Mouse (Mus musculus): ENCODE results near the gene Olfr639. TPM values are rescaled to one million over a fixed set of nuclear protein-coding genes. Genes with fewer than 3 reads are reported as not detected.

Gene Olfr639
- polyA plus RNA-seq (2014; fragmentation: Illumina TruSeq; extraction: RNeasy Lipid Tissue Mini Kit (QIAGEN cat#74804); ENCODE audit: insufficient read depth, low read depth, low replicate concordance): not detected

DNA sequence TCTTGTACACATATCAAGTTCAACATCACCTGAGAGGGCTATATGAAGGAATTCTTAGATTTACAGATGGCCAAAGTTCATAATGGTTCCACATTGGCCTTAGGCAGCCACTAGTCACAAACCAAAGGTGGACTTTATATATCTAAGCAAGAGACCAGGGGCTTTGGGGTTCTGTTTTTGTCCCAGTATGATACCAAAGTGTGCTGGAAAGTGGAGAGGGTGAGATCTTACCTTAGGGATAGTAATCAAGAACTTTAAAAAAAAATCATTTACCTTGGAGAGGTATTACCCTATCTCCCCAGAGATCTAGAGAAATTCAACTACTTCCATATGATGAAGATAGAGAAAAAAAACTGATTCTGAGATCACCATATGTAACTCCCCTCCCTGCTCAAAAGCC, at the start of gene Olfr639:
Olfr639 (minus strand) TSS at position 101 of the 400 bp plus-strand sequence.

DNA sequence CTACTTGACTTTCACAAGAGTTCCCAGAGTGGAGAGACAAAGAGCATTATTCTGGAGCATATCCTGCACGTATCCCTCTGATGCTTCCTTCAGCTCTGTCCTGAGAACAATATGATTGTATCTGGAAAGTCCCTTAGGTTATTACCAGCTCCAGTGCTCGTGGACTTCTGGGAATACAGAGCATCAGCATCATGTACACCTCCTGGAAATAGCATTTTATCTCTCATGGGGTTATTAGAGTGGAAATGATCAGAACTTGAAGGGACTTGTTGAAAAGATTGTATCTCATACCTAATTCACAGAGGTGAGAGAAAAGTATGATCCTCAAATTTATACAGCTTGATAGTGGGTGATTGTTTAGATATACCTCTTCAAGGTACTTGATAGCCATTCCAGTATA, 44.2 kb upstream of the Olfr639 start, which contains the start of gene 4930516K23Rik:
4930516K23Rik (minus strand) TSS at position 101 of the 400 bp plus-strand sequence.

DNA sequence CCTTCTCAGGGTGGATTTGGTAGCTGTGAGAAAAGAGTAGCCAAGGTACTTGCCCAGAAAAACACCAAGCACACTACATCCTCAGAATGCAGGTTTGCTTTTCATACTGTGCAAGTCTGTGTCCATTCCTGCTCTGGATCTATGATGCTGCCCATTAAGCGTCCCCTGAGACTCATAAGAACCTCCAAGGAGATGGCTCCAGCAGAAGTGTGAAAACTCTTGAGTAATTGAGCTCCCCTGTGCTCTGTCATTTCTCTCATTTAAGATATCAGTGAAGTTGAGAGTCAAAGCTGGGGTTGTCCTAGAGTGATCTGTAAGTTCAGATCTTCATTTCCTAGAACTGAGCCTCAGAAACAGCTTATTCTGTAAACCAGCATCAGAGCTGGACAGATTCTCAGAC, 35.5 kb upstream of the Olfr639 start, which contains the start of gene Olfr642:
Olfr642 (minus strand) TSS at position 101 of the 400 bp plus-strand sequence.

DNA sequence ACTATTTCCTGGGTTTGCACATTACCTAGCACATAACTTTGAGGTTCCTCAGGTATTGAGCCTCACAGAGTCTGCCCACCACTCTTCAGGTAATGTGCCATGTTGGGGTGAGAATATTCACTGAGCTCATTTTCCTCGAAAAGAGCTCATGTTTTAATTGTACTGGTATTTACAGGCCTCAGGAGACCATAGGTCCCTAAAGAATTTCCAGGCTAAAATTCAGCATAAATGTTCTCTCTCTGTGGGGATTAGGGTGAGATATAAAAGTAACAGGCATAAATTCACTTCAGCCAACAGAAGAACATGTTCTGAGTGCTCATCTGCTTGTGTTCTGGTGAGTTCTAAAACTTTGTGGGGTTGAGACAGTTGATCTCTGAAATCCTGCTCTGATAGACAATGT, 18.0 kb upstream of the Olfr639 start, which contains the start of gene Olfr641:
Olfr641 (plus strand) TSS at position 301 of the 400 bp plus-strand sequence.

DNA sequence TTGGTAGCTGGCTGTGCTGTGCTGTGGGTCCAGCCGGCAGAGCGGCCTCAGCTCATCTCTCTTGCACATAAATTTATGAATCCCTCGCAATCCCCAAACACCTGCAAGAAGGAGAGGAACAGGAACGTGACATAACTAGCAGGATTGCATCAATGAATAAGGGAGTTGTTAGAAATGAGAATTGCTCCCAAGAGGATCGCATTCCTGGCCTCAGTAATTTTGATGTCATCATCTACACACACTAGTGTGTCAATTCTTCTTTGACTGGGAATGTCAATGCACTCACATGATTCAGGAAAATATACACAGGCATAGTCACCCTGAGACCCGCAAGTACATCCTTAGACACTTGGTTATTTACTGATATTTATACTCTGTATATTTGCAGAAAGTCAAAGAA, 8.4 kb upstream of the Olfr639 start, which contains the start of gene Olfr640:
Olfr640 (minus strand) TSS at position 101 of the 400 bp plus-strand sequence.

DNA sequence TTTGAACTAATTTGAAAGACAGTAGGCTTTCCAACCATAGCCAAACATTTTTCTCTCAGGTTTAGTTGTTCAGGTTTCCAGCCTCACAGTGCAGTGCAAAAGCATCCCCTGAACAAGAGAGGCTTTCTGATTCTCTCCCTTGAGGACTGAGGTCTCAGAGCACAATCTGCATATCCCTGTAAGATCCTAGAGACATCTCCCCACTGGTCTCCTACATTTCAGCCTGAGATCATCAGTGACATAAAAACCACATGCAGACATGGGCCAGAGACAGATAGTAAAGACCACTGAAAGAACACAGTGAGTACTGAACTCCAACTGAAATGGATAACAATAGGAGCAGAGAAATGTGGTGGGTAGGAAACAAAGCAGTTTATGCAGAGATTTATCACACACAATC, 18.7 kb downstream of the Olfr639 start, which contains the start of gene Olfr638:
Olfr638 (plus strand) TSS at position 301 of the 400 bp plus-strand sequence.

DNA sequence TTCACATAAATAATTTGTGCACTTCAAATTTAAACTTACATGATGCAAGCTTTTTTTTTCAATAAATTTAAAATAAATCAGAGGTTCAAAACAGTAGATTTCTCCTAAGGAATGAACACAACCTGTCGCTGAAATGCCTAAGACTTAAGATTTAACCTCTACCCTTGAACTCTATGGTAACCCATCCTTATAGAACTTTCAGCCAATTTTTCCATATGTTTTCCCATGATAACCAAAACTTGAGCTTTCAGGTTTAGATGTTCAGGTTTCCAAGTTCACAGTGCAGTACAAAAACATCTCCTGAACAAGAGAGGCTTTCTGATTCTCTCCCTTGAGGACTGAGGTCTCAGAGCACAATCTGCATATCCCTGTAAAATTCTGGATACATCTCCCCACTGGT, 46.3 kb downstream of the Olfr639 start, which contains the start of gene Olfr635:
Olfr635 (plus strand) TSS at position 301 of the 400 bp plus-strand sequence.

Other genes starting within 250 kb of the Olfr639 start
- gene Olfr69, start 245.7 kb downstream of the Olfr639 start, polyA plus RNA-seq (2014; fragmentation: Illumina TruSeq; extraction: RNeasy Lipid Tissue Mini Kit (QIAGEN cat#74804); ENCODE audit: insufficient read depth, low read depth, low replicate concordance): not detected
- gene Olfr68, start 237.6 kb downstream of the Olfr639 start, polyA plus RNA-seq (2014; fragmentation: Illumina TruSeq; extraction: RNeasy Lipid Tissue Mini Kit (QIAGEN cat#74804); ENCODE audit: insufficient read depth, low read depth, low replicate concordance): not detected
- not detected for gene Olfr67, start 225.5 kb downstream of the Olfr639 start, polyA plus RNA-seq (2014; fragmentation: Illumina TruSeq; extraction: RNeasy Lipid Tissue Mini Kit (QIAGEN cat#74804); ENCODE audit: insufficient read depth, low read depth, low replicate concordance)
- 3,244 TPM for gene Hbb-bt, start 203.3 kb downstream of the Olfr639 start, polyA plus RNA-seq (2014; fragmentation: Illumina TruSeq; extraction: RNeasy Lipid Tissue Mini Kit (QIAGEN cat#74804); ENCODE audit: insufficient read depth, low read depth, low replicate concordance)
- gene Hbb-bs, start 189.2 kb downstream of the Olfr639 start, polyA plus RNA-seq (2014; fragmentation: Illumina TruSeq; extraction: RNeasy Lipid Tissue Mini Kit (QIAGEN cat#74804); ENCODE audit: insufficient read depth, low read depth, low replicate concordance): 22,942 TPM
- not detected for gene Hbb-bh2, start 176.8 kb downstream of the Olfr639 start, polyA plus RNA-seq (2014; fragmentation: Illumina TruSeq; extraction: RNeasy Lipid Tissue Mini Kit (QIAGEN cat#74804); ENCODE audit: insufficient read depth, low read depth, low replicate concordance)
- gene Hbb-bh1, start 174.1 kb downstream of the Olfr639 start, polyA plus RNA-seq (2014; fragmentation: Illumina TruSeq; extraction: RNeasy Lipid Tissue Mini Kit (QIAGEN cat#74804); ENCODE audit: insufficient read depth, low read depth, low replicate concordance): not detected
- not detected for gene Hbb-y, start 164.1 kb downstream of the Olfr639 start, polyA plus RNA-seq (2014; fragmentation: Illumina TruSeq; extraction: RNeasy Lipid Tissue Mini Kit (QIAGEN cat#74804); ENCODE audit: insufficient read depth, low read depth, low replicate concordance)
- gene Olfr66, start 131.1 kb downstream of the Olfr639 start, polyA plus RNA-seq (2014; fragmentation: Illumina TruSeq; extraction: RNeasy Lipid Tissue Mini Kit (QIAGEN cat#74804); ENCODE audit: insufficient read depth, low read depth, low replicate concordance): not detected
- not detected for gene Olfr64, start 122.8 kb downstream of the Olfr639 start, polyA plus RNA-seq (2014; fragmentation: Illumina TruSeq; extraction: RNeasy Lipid Tissue Mini Kit (QIAGEN cat#74804); ENCODE audit: insufficient read depth, low read depth, low replicate concordance)
- not detected for gene Olfr65, start 113.8 kb downstream of the Olfr639 start, polyA plus RNA-seq (2014; fragmentation: Illumina TruSeq; extraction: RNeasy Lipid Tissue Mini Kit (QIAGEN cat#74804); ENCODE audit: insufficient read depth, low read depth, low replicate concordance)
- not detected for gene Olfr631, start 88.5 kb downstream of the Olfr639 start, polyA plus RNA-seq (2014; fragmentation: Illumina TruSeq; extraction: RNeasy Lipid Tissue Mini Kit (QIAGEN cat#74804); ENCODE audit: insufficient read depth, low read depth, low replicate concordance)
- not detected for gene Olfr632, start 83.0 kb downstream of the Olfr639 start, polyA plus RNA-seq (2014; fragmentation: Illumina TruSeq; extraction: RNeasy Lipid Tissue Mini Kit (QIAGEN cat#74804); ENCODE audit: insufficient read depth, low read depth, low replicate concordance)
- gene Olfr633, start 72.9 kb downstream of the Olfr639 start, polyA plus RNA-seq (2014; fragmentation: Illumina TruSeq; extraction: RNeasy Lipid Tissue Mini Kit (QIAGEN cat#74804); ENCODE audit: insufficient read depth, low read depth, low replicate concordance): not detected
- not detected for gene Olfr635, start 46.2 kb downstream of the Olfr639 start, polyA plus RNA-seq (2014; fragmentation: Illumina TruSeq; extraction: RNeasy Lipid Tissue Mini Kit (QIAGEN cat#74804); ENCODE audit: insufficient read depth, low read depth, low replicate concordance)
- not detected for gene Olfr638, start 18.6 kb downstream of the Olfr639 start, polyA plus RNA-seq (2014; fragmentation: Illumina TruSeq; extraction: RNeasy Lipid Tissue Mini Kit (QIAGEN cat#74804); ENCODE audit: insufficient read depth, low read depth, low replicate concordance)
- not detected for gene Olfr640, start 8.3 kb upstream of the Olfr639 start, polyA plus RNA-seq (2014; fragmentation: Illumina TruSeq; extraction: RNeasy Lipid Tissue Mini Kit (QIAGEN cat#74804); ENCODE audit: insufficient read depth, low read depth, low replicate concordance)
- gene Olfr641, start 18.1 kb upstream of the Olfr639 start, polyA plus RNA-seq (2014; fragmentation: Illumina TruSeq; extraction: RNeasy Lipid Tissue Mini Kit (QIAGEN cat#74804); ENCODE audit: insufficient read depth, low read depth, low replicate concordance): not detected
- not detected for gene Olfr642, start 35.4 kb upstream of the Olfr639 start, polyA plus RNA-seq (2014; fragmentation: Illumina TruSeq; extraction: RNeasy Lipid Tissue Mini Kit (QIAGEN cat#74804); ENCODE audit: insufficient read depth, low read depth, low replicate concordance)
- gene 4930516K23Rik, start 44.1 kb upstream of the Olfr639 start, polyA plus RNA-seq (2014; fragmentation: Illumina TruSeq; extraction: RNeasy Lipid Tissue Mini Kit (QIAGEN cat#74804); ENCODE audit: insufficient read depth, low read depth, low replicate concordance): not detected
- gene Olfr644, start 54.6 kb upstream of the Olfr639 start, polyA plus RNA-seq (2014; fragmentation: Illumina TruSeq; extraction: RNeasy Lipid Tissue Mini Kit (QIAGEN cat#74804); ENCODE audit: insufficient read depth, low read depth, low replicate concordance): not detected
- not detected for gene Olfr645, start 68.2 kb upstream of the Olfr639 start, polyA plus RNA-seq (2014; fragmentation: Illumina TruSeq; extraction: RNeasy Lipid Tissue Mini Kit (QIAGEN cat#74804); ENCODE audit: insufficient read depth, low read depth, low replicate concordance)
- not detected for gene Olfr646, start 87.6 kb upstream of the Olfr639 start, polyA plus RNA-seq (2014; fragmentation: Illumina TruSeq; extraction: RNeasy Lipid Tissue Mini Kit (QIAGEN cat#74804); ENCODE audit: insufficient read depth, low read depth, low replicate concordance)
- gene Ubqln5, start 112.5 kb upstream of the Olfr639 start, polyA plus RNA-seq (2014; fragmentation: Illumina TruSeq; extraction: RNeasy Lipid Tissue Mini Kit (QIAGEN cat#74804); ENCODE audit: insufficient read depth, low read depth, low replicate concordance): not detected
- not detected for gene Olfr643, start 120.1 kb upstream of the Olfr639 start, polyA plus RNA-seq (2014; fragmentation: Illumina TruSeq; extraction: RNeasy Lipid Tissue Mini Kit (QIAGEN cat#74804); ENCODE audit: insufficient read depth, low read depth, low replicate concordance)
- not detected for gene Ubqln3, start 126.0 kb upstream of the Olfr639 start, polyA plus RNA-seq (2014; fragmentation: Illumina TruSeq; extraction: RNeasy Lipid Tissue Mini Kit (QIAGEN cat#74804); ENCODE audit: insufficient read depth, low read depth, low replicate concordance)
- not detected for gene Ubqlnl, start 133.3 kb upstream of the Olfr639 start, polyA plus RNA-seq (2014; fragmentation: Illumina TruSeq; extraction: RNeasy Lipid Tissue Mini Kit (QIAGEN cat#74804); ENCODE audit: insufficient read depth, low read depth, low replicate concordance)
- gene Olfm5, start 147.5 kb upstream of the Olfr639 start, polyA plus RNA-seq (2014; fragmentation: Illumina TruSeq; extraction: RNeasy Lipid Tissue Mini Kit (QIAGEN cat#74804); ENCODE audit: insufficient read depth, low read depth, low replicate concordance): not detected
- gene Olfr648, start 166.1 kb upstream of the Olfr639 start, polyA plus RNA-seq (2014; fragmentation: Illumina TruSeq; extraction: RNeasy Lipid Tissue Mini Kit (QIAGEN cat#74804); ENCODE audit: insufficient read depth, low read depth, low replicate concordance): not detected
- gene Olfr649, start 178.7 kb upstream of the Olfr639 start, polyA plus RNA-seq (2014; fragmentation: Illumina TruSeq; extraction: RNeasy Lipid Tissue Mini Kit (QIAGEN cat#74804); ENCODE audit: insufficient read depth, low read depth, low replicate concordance): not detected
- 0.55 TPM for gene Trim6, start 201.5 kb upstream of the Olfr639 start, polyA plus RNA-seq (2014; fragmentation: Illumina TruSeq; extraction: RNeasy Lipid Tissue Mini Kit (QIAGEN cat#74804); ENCODE audit: insufficient read depth, low read depth, low replicate concordance)
- gene Trim34a, start 227.2 kb upstream of the Olfr639 start, polyA plus RNA-seq (2014; fragmentation: Illumina TruSeq; extraction: RNeasy Lipid Tissue Mini Kit (QIAGEN cat#74804); ENCODE audit: insufficient read depth, low read depth, low replicate concordance): 16.4 TPM

Data from lung, adult 10 weeks (tissue).